Mouse (Mus musculus) granulocyte monocyte progenitor cell, adult 5-6 weeks (primary cell): ENCODE results near the gene Hoxa5. TPM values are rescaled to one million over a fixed set of nuclear protein-coding genes. Genes with fewer than 3 reads are reported as not detected.

Experiments
- ATAC-seq: replicated peaks from 2 replicates; pipeline ENCODE4 v1.8.0; 2016; ENCODE audit warnings: mild to moderate bottlenecking, moderate TSS enrichment, inconsistent platforms; ENCODE audit not compliant: poor library complexity, severe bottlenecking
- total RNA-seq, 2 experiments: library from RNA; stranded (forward) in 1 of 2; stranded (reverse) in 1 of 2; fragments of 200-712, 200-1000 nt in 1 of 2; fragments of >200 nt in 1 of 2; fragmentation: Nextera tagmentation in 1 of 2; gene quantifications; 2 replicates each; pipeline ENCODE4 v1.2.3; 2014 to 2017

Gene Hoxa5
- total RNA-seq, 2 experiments from 2014 or later, result 0.36 to 2.3 TPM

GRCm38 (mm10) chr6:52166431-52167077, 37.8 kb downstream of the Hoxa5 start:
- no peak for ATAC-seq

DNA sequence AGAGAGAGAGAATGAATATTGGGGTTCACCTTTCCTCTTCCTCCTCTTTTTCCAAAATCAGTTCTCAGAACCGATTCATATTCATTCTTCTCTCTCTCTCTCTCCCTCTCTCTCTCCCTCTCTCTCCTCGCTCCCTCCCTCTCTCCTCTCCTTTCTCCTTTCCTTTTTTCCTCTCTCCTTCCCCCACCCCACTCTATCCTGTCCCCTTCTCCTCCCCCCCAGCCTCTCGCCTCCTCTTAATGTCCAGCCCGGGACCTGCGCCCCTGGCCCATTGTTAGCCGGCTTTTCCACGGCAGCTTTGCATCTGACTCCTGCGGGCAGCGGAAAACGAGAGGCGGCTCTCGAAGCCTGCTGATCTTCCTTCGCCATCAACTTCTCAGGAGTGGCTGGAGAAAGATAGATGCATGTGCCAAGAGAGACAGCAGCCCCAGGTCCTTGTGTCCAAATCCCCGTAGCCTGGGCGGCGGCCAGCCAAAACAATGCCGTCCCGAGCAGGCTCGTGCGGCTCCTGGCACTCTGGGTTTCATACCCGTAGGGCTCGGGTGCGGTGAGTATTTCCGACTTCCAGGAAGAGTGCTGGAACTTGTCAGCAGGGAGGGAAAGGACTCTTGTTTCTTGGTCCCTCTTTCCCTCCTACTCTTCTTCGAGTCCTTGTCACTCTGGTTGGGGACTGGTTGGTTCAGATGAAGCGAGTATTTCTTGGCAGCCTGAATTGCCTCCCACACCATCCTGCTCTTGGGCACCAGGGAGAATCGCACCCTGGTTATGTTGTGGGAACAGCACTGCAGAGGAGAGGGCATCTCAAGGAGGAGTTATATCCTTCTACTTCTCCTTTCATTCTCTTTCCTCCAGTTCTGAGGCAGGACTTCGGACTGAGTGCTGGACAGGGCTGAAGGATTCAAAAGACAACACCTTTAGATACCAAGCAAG, 38.7 kb downstream of the Hoxa5 start:
- ATAC-seq, result no peak

GRCm38 (mm10) chr6:52164626-52165440, 39.6 kb downstream of the Hoxa5 start, which contains the start of gene Hoxa2:
Gene Hoxa2, minus strand, starts transcription at chr6:52164831.
- ATAC-seq, result no peak

DNA sequence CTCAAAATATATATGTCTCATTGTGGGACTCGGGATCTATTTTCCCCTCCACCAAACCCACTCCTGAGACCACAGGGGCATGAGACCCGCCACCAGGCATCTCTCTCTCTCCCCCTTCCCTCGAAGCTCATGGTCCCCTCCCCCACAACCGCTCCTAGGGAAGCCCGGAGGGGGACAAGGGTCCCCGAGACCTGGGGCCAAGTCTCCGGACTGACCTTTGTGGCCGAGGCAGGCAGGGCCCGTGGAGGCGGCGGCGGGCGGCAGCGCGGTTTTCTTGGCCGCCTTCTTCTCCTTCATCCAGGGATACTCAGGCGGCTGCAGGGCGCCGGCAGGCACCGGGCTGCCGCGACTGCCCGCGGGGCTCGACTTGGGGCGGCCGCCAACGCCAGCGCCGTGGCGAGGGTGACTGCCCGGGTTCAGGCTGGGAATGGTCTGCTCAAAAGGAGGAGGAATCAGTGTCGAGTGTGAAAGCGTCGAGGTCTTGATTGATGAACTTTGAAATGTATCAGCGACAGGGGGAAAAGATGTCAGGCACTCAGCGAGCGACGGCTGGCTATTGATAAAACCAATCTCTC, 40.2 kb downstream of the Hoxa5 start:
- ATAC-seq, result no peak

GRCm38 (mm10) chr6:52163366-52164031, 40.9 kb downstream of the Hoxa5 start:
- ATAC-seq, result no peak

GRCm38 (mm10) chr6:52162611-52163365, 41.6 kb downstream of the Hoxa5 start:
- ATAC-seq, result no peak

DNA sequence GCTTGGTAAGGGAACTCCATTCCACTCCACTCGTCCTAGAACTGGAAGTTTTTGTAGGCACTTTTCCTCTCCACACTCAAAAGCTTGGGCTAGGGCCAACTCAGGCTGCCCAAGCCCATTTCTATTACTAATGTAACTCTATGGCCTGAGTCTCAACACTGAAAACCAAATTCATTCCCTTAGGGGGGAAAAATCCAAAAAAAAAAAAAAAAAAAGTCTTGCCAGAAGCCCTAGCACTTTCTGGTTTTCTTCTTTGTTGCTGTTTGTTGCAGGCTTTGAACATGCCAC, 42.4 kb downstream of the Hoxa5 start:
- no peak for ATAC-seq

- ATAC-seq, result no peak
Measured at GRCm38 (mm10) chr6:52161336-52162092, 42.9 kb downstream of the Hoxa5 start.

DNA sequence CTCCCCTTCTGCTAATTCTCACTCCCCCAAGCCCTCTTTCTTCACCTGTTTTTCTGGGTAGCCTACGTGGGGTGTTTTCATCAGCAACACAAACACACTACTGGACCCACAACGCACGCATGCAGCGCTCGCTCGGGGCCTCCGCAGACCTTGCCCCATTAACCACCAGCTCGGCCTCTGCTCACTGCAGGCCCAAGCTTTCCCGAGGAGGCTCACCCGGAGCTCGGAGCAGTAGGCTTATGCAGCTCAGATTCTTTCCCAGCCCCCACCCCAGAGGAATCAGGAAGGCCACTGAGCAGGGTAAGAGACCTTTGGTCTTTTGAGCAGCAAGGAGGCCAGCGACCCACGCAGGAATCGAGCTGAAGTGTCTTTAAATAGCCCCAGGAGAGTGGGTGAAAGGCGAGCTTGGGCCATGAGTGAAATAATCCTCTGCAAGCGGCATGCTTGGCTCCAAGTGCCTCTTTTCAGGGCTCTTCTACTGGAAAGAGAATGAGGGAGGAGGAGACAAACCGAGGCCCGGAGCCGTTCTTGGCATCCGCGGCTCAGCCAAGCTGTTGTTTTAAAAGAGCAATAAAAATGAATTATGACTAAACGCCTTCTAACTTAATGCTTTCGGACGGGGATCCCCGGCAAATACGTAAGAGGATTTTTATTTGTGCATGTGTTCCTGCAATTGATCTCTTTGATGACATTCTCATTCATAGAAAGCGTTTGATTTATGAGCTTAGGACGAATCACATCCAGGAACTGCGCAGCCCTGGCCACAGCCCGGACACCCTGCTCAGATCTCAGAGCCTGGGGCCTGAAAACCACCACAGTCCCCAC, 43.7 kb downstream of the Hoxa5 start:
- ATAC-seq, result no peak

DNA sequence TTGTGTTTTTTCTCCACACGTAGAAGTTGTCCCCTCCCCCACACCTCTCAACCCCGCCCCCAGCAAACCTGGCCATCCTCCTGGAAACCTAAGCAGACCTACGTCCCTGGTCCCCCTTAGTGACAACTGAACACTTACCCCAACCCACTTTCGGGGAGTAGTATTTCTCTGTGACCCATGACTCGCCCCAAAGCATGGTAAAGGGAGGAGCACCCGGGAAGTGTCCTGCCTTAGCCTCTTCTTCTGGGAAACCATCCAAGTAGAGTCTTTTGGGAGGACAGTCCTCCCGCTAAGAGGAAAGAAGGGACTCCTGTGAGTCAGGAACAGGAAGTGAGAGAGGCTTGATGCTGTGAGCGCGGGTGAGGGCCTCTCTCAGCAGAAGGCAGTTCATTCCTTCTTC, 44.4 kb downstream of the Hoxa5 start:
- peak; percentile 50 for ATAC-seq

- ATAC-seq, result no peak
Measured at GRCm38 (mm10) chr6:52159164-52159761, 45.1 kb downstream of the Hoxa5 start.

- ATAC-seq, result peak; percentile 86
Measured at GRCm38 (mm10) chr6:52158276-52159051, 45.9 kb downstream of the Hoxa5 start, which contains the start of gene Hoxa1. Gene Hoxa1, minus strand, starts transcription at chr6:52158317.

- no peak for ATAC-seq
Measured at GRCm38 (mm10) chr6:52157466-52158275, 46.7 kb downstream of the Hoxa5 start.

DNA sequence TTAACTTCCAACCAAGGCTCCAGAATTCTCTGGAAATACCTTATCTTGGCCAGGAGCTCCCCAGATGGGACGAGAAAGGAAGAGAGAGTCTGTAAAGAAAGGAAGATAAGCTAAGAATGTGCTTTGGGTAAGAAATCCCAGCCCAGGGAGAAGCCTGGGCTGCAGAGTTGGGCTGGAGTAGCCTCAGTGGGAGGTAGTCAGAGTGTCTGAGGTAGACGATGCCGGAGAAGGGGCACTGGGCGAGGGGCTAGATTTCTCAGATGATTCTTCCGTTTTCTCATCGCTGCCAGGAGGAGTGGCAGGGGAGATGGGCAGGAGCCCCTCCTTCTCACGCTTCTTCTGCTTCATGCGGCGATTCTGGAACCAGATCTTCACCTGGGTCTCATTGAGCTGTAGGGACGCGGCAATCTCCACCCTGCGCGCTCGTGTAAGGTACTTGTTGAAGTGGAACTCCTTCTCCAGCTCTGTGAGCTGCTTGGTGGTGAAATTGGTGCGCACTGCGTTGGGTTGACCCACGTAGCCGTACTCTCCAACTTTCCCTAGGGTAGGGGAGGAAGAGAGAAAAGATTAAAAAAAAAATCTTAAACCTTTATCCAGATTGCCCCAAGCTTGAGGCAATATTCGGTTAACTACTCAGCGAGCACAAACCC, 47.7 kb downstream of the Hoxa5 start:
- ATAC-seq, result no peak

- no peak for ATAC-seq
Measured at GRCm38 (mm10) chr6:52155471-52155870, 48.9 kb downstream of the Hoxa5 start.
